Mouse (Mus musculus) embryonic fibroblast, embryonic 13.5 days (primary cell): Measurements from ENCODE around the gene Mfsd2a.

Source experiments
- CTCF ChIP-seq: IDR thresholded peaks from 2 replicates; pipeline ENCODE4 v1.5.1; 2011; ENCODE audit warnings: mild to moderate bottlenecking, control low read depth, low read length, moderate library complexity, borderline replicate concordance; ENCODE audit not compliant: insufficient read depth
- POLR2A ChIP-seq: IDR thresholded peaks from 2 replicates; pipeline ENCODE4 v1.6.1; 2011; ENCODE audit warnings: low read depth, mild to moderate bottlenecking, control low read depth, low read length, moderate library complexity

GRCm38 (mm10) chr4:122979826-122980225, 18.8 kb upstream of the Mfsd2a start:
- TF ChIP-seq CTCF (no peak), POLR2A (no peak)
